In the genomic region with DNA sequence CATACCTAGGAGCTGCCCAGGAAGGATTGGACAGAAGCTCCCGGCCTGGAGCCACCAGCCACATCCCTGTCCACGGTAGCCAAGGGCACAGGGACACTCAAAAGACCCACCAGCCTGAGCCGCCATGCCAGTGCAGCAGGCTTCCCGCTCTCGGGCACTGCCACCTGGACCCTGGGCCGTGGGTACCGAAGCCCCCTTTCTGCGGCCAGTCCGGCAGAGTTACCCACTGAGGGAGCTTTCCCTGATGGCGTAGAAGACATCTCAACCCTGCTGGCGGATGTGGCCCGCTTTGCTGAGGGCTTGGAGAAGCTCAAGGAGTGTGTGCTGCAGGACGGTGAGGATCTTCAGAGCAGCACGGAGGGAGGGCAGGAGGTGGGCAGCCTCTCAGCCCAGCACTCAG, we compare ENCODE assay signal across 12 mouse cellular contexts. TPM values are rescaled to one million over a fixed set of nuclear protein-coding genes. Genes with fewer than 3 reads are reported as not detected.
DNase-seq lines count a peak whose midpoint lies in the region; ATAC-seq and TF ChIP-seq lines count a peak whose summit lies in the region.
"Had no signal": no experiment of that assay in that cellular context is flagged by ENCODE, and none has a peak within 500 bp of the region (broad histone marks: within the 10 kb centered on the region; RNA-seq: fewer than 3 reads in every experiment).

No protein-coding gene starts in this region.

- 75% methylated on average over 14 of the region's 14 CpGs for WGBS in liver, adult 2 months
- 88% methylated on average over 14 of the region's 14 CpGs for WGBS in intestine, postnatal 0 days
- WGBS in stomach, postnatal 0 days: 82% methylated on average over 14 of the region's 14 CpGs

- TF ChIP-seq POLR2A in liver, adult 2 months (IDR thresholded peaks at IDR 0.05; ENCODE audit: extremely low read depth, insufficient read depth, low read length): no peak
- no peak for TF ChIP-seq POLR2A in bone marrow macrophage, adult 2 months (IDR thresholded peaks at IDR 0.05; ENCODE audit: borderline replicate concordance, low read depth, low read length)

- H3K9ac ChIP-seq in liver, adult 2 months (ENCODE audit: low read depth, low read length): peak overlapping the region; percentile 70
- no peak overlapping the region for H3K9ac ChIP-seq in intestine, postnatal 0 days (ENCODE audit: low read depth, low read length)
- H3K9ac ChIP-seq in stomach, postnatal 0 days (ENCODE audit: low read length): 0 out of 2 replicates have a peak overlapping the region, but pooled peaks have one; percentile 13
- H3K9ac ChIP-seq: neural tube, embryonic 12.5 days had no signal

- H3K36me3 ChIP-seq in liver, adult 2 months (ENCODE audit: control insufficient read depth, insufficient read depth, low read length): no peaks in the 10 kb centered on the region
- peaks cover 5% of the 10 kb centered on the region; the same call in 1 of the 2 replicates for H3K36me3 ChIP-seq in intestine, postnatal 0 days (ENCODE audit: control insufficient read depth, insufficient read depth)
- no peaks in the 10 kb centered on the region for H3K36me3 ChIP-seq in stomach, postnatal 0 days (ENCODE audit: control insufficient read depth, insufficient read depth, low read length)

- peak overlapping the region; percentile 29 for H3K27ac ChIP-seq in liver, adult 2 months (replicated peaks; ENCODE audit: insufficient read depth, low read depth, low read length)
- H3K27ac ChIP-seq in bone marrow macrophage, adult 2 months (ENCODE audit: insufficient read depth, low read depth, low read length): peak overlapping the region; percentile 91
- no peak overlapping the region for H3K27ac ChIP-seq in intestine, postnatal 0 days (ENCODE audit: low read depth, low read length)
- H3K27ac ChIP-seq in stomach, postnatal 0 days (replicated peaks): no peak overlapping the region
- H3K27ac ChIP-seq: neural tube, embryonic 12.5 days had no signal

- no peaks in the 10 kb centered on the region for H3K79me2 ChIP-seq in liver, adult 2 months (ENCODE audit: control insufficient read depth, insufficient read depth, low read length)

- 0 out of 2 replicates have a peak overlapping the region, but pooled peaks have one; percentile 3 for H3K4me2 ChIP-seq in intestine, postnatal 0 days (replicated peaks; ENCODE audit: low read depth)
- no peak overlapping the region for H3K4me2 ChIP-seq in stomach, postnatal 0 days (replicated peaks; ENCODE audit: low read depth)
- H3K4me2 ChIP-seq: neural tube, embryonic 12.5 days had no signal

- H3K27me3 ChIP-seq in liver, adult 2 months (ENCODE audit: control insufficient read depth, insufficient read depth, low read length): no peaks in the 10 kb centered on the region
- peaks cover 13% of the 10 kb centered on the region; the same call in 1 of the 2 replicates for H3K27me3 ChIP-seq in intestine, postnatal 0 days (replicated peaks; ENCODE audit: control insufficient read depth, insufficient read depth, low read length)
- no peaks in the 10 kb centered on the region for H3K27me3 ChIP-seq in stomach, postnatal 0 days (ENCODE audit: control insufficient read depth, insufficient read depth, low read length)

- no peak for TF ChIP-seq EP300 in stomach, postnatal 0 days (optimal IDR thresholded peaks at IDR 0.05)

- H3K4me1 ChIP-seq in liver, adult 2 months (ENCODE audit: control insufficient read depth, insufficient read depth, low read length): no peaks in the 10 kb centered on the region
- peaks cover 17% of the 10 kb centered on the region for H3K4me1 ChIP-seq in bone marrow macrophage, adult 2 months (ENCODE audit: control insufficient read depth, insufficient read depth, low read length)
- H3K4me1 ChIP-seq in intestine, postnatal 0 days (replicated peaks; ENCODE audit: control insufficient read depth, insufficient read depth, low read length): no peaks in the 10 kb centered on the region
- H3K4me1 ChIP-seq in stomach, postnatal 0 days (replicated peaks; ENCODE audit: control insufficient read depth, insufficient read depth): 0 out of 2 replicates have a peak, but pooled peaks cover 3% of the 10 kb centered on the region

- no peak for ATAC-seq in intestine, postnatal 0 days
- ATAC-seq in stomach, postnatal 0 days (ENCODE audit: low FRiP score, low TSS enrichment): no peak
- no peak for ATAC-seq in cerebellum, adult (ENCODE audit: insufficient number of reproducible peaks, low FRiP score, low TSS enrichment)

- no peaks in the 10 kb centered on the region for H3K9me3 ChIP-seq in intestine, postnatal 0 days (ENCODE audit: control insufficient read depth)
- no peaks in the 10 kb centered on the region for H3K9me3 ChIP-seq in stomach, postnatal 0 days (ENCODE audit: control insufficient read depth, low read length)
- H3K9me3 ChIP-seq: neural tube, embryonic 12.5 days had no signal

- no peak for TF ChIP-seq CTCF in liver, adult 2 months (IDR thresholded peaks at IDR 0.05; ENCODE audit: low read depth, low read length)
- no peak for TF ChIP-seq CTCF in bone marrow macrophage, adult 2 months (IDR thresholded peaks at IDR 0.05; ENCODE audit: low read depth, low read length)
- no peak for TF ChIP-seq CTCF in intestine, postnatal 0 days (IDR thresholded peaks at IDR 0.05; ENCODE audit: low read depth)
- TF ChIP-seq CTCF in stomach, postnatal 0 days (IDR thresholded peaks at IDR 0.05; ENCODE audit: low read depth): no peak

- H3K4me3 ChIP-seq in liver, adult 2 months (ENCODE audit: insufficient read depth, low read depth, low read length): peak overlapping the region; percentile 35
- H3K4me3 ChIP-seq in bone marrow macrophage, adult 2 months (ENCODE audit: insufficient read depth, low read length): peak overlapping the region; percentile 76
- H3K4me3 ChIP-seq in intestine, postnatal 0 days (ENCODE audit: low read depth, low read length): no peak overlapping the region
- H3K4me3 ChIP-seq in stomach, postnatal 0 days (ENCODE audit: low read depth, low read length): no peak overlapping the region
- H3K4me3 ChIP-seq: neural tube, embryonic 12.5 days had no signal

- intact Hi-C loops in left cerebral cortex, postnatal 4 days (cut with DNase I): no loop called here

- DNase-seq in liver, adult 2 months (ENCODE audit: extremely low read depth, low read depth, low spot score): no peak
- no peak for DNase-seq in liver
- DNase-seq in stomach, postnatal 0 days (ENCODE audit: low spot score): no peak
- DNase-seq in left cerebral cortex, postnatal 4 days: no peak
- no peak for DNase-seq in gastrocnemius, adult 8-10 months (ENCODE audit: low spot score in 2 of 2)
- DNase-seq: adrenal gland, postnatal 10 days; cerebellum, adult 8-10 months; kidney, adult 8-10 months had no signal

RNA-seq across cellular contexts. Expression of a gene that starts 1.3 kb away (rescaled TPM):
- total RNA-seq in liver, adult 2 months (2014; rRNA removed): 4.5 and 4.6 TPM in 2 replicates
- polyA plus RNA-seq in liver, adult 2 months (2012; rRNA removed): 7.7 and 10.9 TPM in 2 replicates
- 218 TPM in 2 replicates for polyA plus RNA-seq in bone marrow macrophage, adult 2 months (2012; ENCODE audit: insufficient read depth, insufficient read length, missing spikeins)
- polyA plus RNA-seq in intestine, postnatal 0 days (2015; fragmentation: Nextera tagmentation; extraction: Ambion mirVana): 1.2 and 1.3 TPM in 2 replicates
- 2.0 TPM in 2 replicates for polyA plus RNA-seq in stomach, postnatal 0 days (2015; fragmentation: Nextera tagmentation; extraction: Ambion mirVana)
- 1 to 10 TPM; 1.6 to 1.7 TPM for total RNA-seq in left cerebral cortex, postnatal 4 days (2021)
- total RNA-seq in gastrocnemius, adult 8-10 months (2022): 1 to 10 TPM in 2 of 4 experiments, under 1 TPM in 2; 0.48 to 1.3 (median 0.84) TPM

RNA-seq across cellular contexts. Expression of a gene that starts 21.5 kb away (rescaled TPM):
- total RNA-seq in liver, adult 2 months (2014; rRNA removed): 1.4 and 1.9 TPM in 2 replicates
- 3.2 and 3.4 TPM in 2 replicates for polyA plus RNA-seq in liver, adult 2 months (2012; rRNA removed)
- polyA plus RNA-seq in bone marrow macrophage, adult 2 months (2012; ENCODE audit: insufficient read depth, insufficient read length, missing spikeins): 24.6 and 27.5 TPM in 2 replicates
- polyA plus RNA-seq in intestine, postnatal 0 days (2015; fragmentation: Nextera tagmentation; extraction: Ambion mirVana): 2.2 and 2.5 TPM in 2 replicates
- polyA plus RNA-seq in stomach, postnatal 0 days (2015; fragmentation: Nextera tagmentation; extraction: Ambion mirVana): 2.6 and 3.2 TPM in 2 replicates
- 1 to 10 TPM; 7.2 to 8.1 TPM for total RNA-seq in left cerebral cortex, postnatal 4 days (2021)
- total RNA-seq in gastrocnemius, adult 8-10 months (2022): 1 to 10 TPM; 7.3 to 8.6 (median 8.1) TPM

RNA-seq across cellular contexts. Expression of a gene that starts 21.8 kb away (rescaled TPM):
- total RNA-seq in liver, adult 2 months (2014; rRNA removed): 26.4 and 39.1 TPM in 2 replicates
- 71.1 and 74.6 TPM in 2 replicates for polyA plus RNA-seq in liver, adult 2 months (2012; rRNA removed)
- 53.0 and 55.5 TPM in 2 replicates for polyA plus RNA-seq in bone marrow macrophage, adult 2 months (2012; ENCODE audit: insufficient read depth, insufficient read length, missing spikeins)
- 90.0 and 98.5 TPM in 2 replicates for polyA plus RNA-seq in intestine, postnatal 0 days (2015; fragmentation: Nextera tagmentation; extraction: Ambion mirVana)
- polyA plus RNA-seq in stomach, postnatal 0 days (2015; fragmentation: Nextera tagmentation; extraction: Ambion mirVana): 121 and 122 TPM in 2 replicates
- total RNA-seq in left cerebral cortex, postnatal 4 days (2021): 10 to 100 TPM; 63.9 to 74.2 TPM
- 10 to 100 TPM; 38.3 to 47.6 (median 39.7) TPM for total RNA-seq in gastrocnemius, adult 8-10 months (2022)

RNA-seq across cellular contexts. Expression of a gene that starts 29.2 kb away (rescaled TPM):
- 712 and 752 TPM in 2 replicates for total RNA-seq in liver, adult 2 months (2014; rRNA removed)
- 535 and 559 TPM in 2 replicates for polyA plus RNA-seq in liver, adult 2 months (2012; rRNA removed)
- 311 and 322 TPM in 2 replicates for polyA plus RNA-seq in bone marrow macrophage, adult 2 months (2012; ENCODE audit: insufficient read depth, insufficient read length, missing spikeins)
- 1,519 and 1,523 TPM in 2 replicates for polyA plus RNA-seq in intestine, postnatal 0 days (2015; fragmentation: Nextera tagmentation; extraction: Ambion mirVana)
- 435 and 445 TPM in 2 replicates for polyA plus RNA-seq in stomach, postnatal 0 days (2015; fragmentation: Nextera tagmentation; extraction: Ambion mirVana)
- total RNA-seq in left cerebral cortex, postnatal 4 days (2021): 100 to 1,000 TPM; 311 to 347 TPM
- 100 to 1,000 TPM; 510 to 613 (median 541) TPM for total RNA-seq in gastrocnemius, adult 8-10 months (2022)

RNA-seq across cellular contexts. Expression of a gene that starts 29.4 kb away (rescaled TPM):
- 5.2 and 6.4 TPM in 2 replicates for total RNA-seq in liver, adult 2 months (2014; rRNA removed)
- 6.9 and 9.8 TPM in 2 replicates for polyA plus RNA-seq in liver, adult 2 months (2012; rRNA removed)
- polyA plus RNA-seq in bone marrow macrophage, adult 2 months (2012; ENCODE audit: insufficient read depth, insufficient read length, missing spikeins): 37.5 and 41.5 TPM in 2 replicates
- polyA plus RNA-seq in intestine, postnatal 0 days (2015; fragmentation: Nextera tagmentation; extraction: Ambion mirVana): 109 and 117 TPM in 2 replicates
- 236 and 245 TPM in 2 replicates for polyA plus RNA-seq in stomach, postnatal 0 days (2015; fragmentation: Nextera tagmentation; extraction: Ambion mirVana)
- total RNA-seq in left cerebral cortex, postnatal 4 days (2021): 10 to 100 TPM; 12.4 to 17.2 TPM
- total RNA-seq in gastrocnemius, adult 8-10 months (2022): 1 to 10 TPM; 2.7 to 5.3 (median 4.3) TPM

Comparison
In these comparisons a context has a peak if more than half of its experiments do, and no peak if none do; other contexts are left out.
1. H3K27ac ChIP-seq: peak in liver, adult 2 months (single experiment) and bone marrow macrophage, adult 2 months (single experiment); none in intestine, postnatal 0 days (single experiment) and stomach, postnatal 0 days (single experiment).
2. H3K4me3 ChIP-seq: peak in liver, adult 2 months (single experiment) and bone marrow macrophage, adult 2 months (single experiment); none in intestine, postnatal 0 days (single experiment) and stomach, postnatal 0 days (single experiment).
3. RNA of a gene that starts 1.3 kb away (polyA plus RNA-seq): 218 TPM in bone marrow macrophage, adult 2 months; 7.7 to 10.9 TPM in liver, adult 2 months, 2.0 TPM in stomach, postnatal 0 days and 1.2 to 1.3 TPM in intestine, postnatal 0 days; every median in the first group is over 10 times any median in the second.